Mouse (Mus musculus) myocyte (in vitro differentiated cells): Measurements from ENCODE around the gene Vps4b. TPM values are rescaled to one million over a fixed set of nuclear protein-coding genes. Genes with fewer than 3 reads are reported as not detected.

ENCODE experiments used
- H3K27me3 ChIP-seq: one replicate; pipeline ENCODE4 v1.6.1; 2011; ENCODE audit not compliant: control insufficient read depth, insufficient read depth, insufficient read length
- H3K36me3 ChIP-seq: one replicate; pipeline ENCODE4 v1.6.1; 2011; ENCODE audit not compliant: control insufficient read depth, insufficient read depth
- H3K4me2 ChIP-seq: one replicate; pipeline ENCODE4 v1.6.1; 2011; ENCODE audit warnings: low read depth, control low read depth
- H3K4me3 ChIP-seq: one replicate; pipeline ENCODE4 v1.5.1; 2011; ENCODE audit warnings: mild to moderate bottlenecking, control low read depth, moderate library complexity
- H3K79me2 ChIP-seq: one replicate; pipeline ENCODE4 v1.6.1; 2011; ENCODE audit not compliant: control insufficient read depth, insufficient read depth
- H3ac ChIP-seq: one replicate; pipeline ENCODE4 v1.6.1; 2011; ENCODE audit not compliant: control insufficient read depth, insufficient read length
- CEBPB ChIP-seq: IDR thresholded peaks from 2 replicates; pipeline ENCODE4 v1.6.1; 2011; ENCODE audit warnings: mild to moderate bottlenecking, moderate library complexity; ENCODE audit not compliant: poor library complexity, insufficient read depth, severe bottlenecking
- E2F4 ChIP-seq: IDR thresholded peaks from one replicate; pipeline ENCODE4 v1.6.1; 2011; ENCODE audit warnings: mild to moderate bottlenecking, control low read depth, moderate library complexity; ENCODE audit not compliant: insufficient read depth
- MAX ChIP-seq: IDR thresholded peaks from one replicate; pipeline ENCODE4 v1.6.1; 2011; ENCODE audit warnings: low read depth, mild to moderate bottlenecking, control low read depth
- MYOD1 ChIP-seq, 3 experiments: IDR thresholded peaks; one replicate each; pipeline ENCODE4 v1.6.1; 2011; ENCODE audit warnings: control low read depth in 2 of 3, low read depth in 2 of 3, mild to moderate bottlenecking in 2 of 3, moderate library complexity in 1 of 3; ENCODE audit not compliant: insufficient read length in 2 of 3, control insufficient read depth in 1 of 3
- MYOG ChIP-seq, 3 experiments: IDR thresholded peaks; one replicate each; pipeline ENCODE4 v1.6.1; 2011; ENCODE audit warnings: control low read depth in 2 of 3, low read depth in 2 of 3, mild to moderate bottlenecking in 2 of 3; ENCODE audit not compliant: insufficient read length in 2 of 3, control insufficient read depth in 1 of 3, insufficient read depth in 1 of 3
- POLR2A ChIP-seq: IDR thresholded peaks from one replicate; pipeline ENCODE4 v1.6.1; 2011; ENCODE audit warnings: low read depth, mild to moderate bottlenecking, control low read depth, moderate library complexity; ENCODE audit not compliant: insufficient read length
- POLR2AphosphoS2 ChIP-seq: IDR thresholded peaks from one replicate; pipeline ENCODE4 v1.6.1; 2011; ENCODE audit warnings: low read depth, control low read depth; ENCODE audit not compliant: insufficient read length
- REST ChIP-seq: IDR thresholded peaks from one replicate; pipeline ENCODE4 v1.6.1; 2011; ENCODE audit warnings: mild to moderate bottlenecking, control low read depth, moderate library complexity; ENCODE audit not compliant: insufficient read depth, insufficient read length
- SRF ChIP-seq: IDR thresholded peaks from one replicate; pipeline ENCODE4 v1.6.1; 2011; ENCODE audit warnings: low read depth; ENCODE audit not compliant: control insufficient read depth, insufficient read length
- TCF12 ChIP-seq: IDR thresholded peaks from one replicate; pipeline ENCODE4 v1.6.1; 2011; ENCODE audit warnings: mild to moderate bottlenecking, control low read depth; ENCODE audit not compliant: poor library complexity, insufficient read depth, severe bottlenecking
- TCF3 ChIP-seq: IDR thresholded peaks from one replicate; pipeline ENCODE4 v1.6.1; 2011; ENCODE audit warnings: low read depth, control low read depth; ENCODE audit not compliant: insufficient read length
- USF1 ChIP-seq: IDR thresholded peaks from one replicate; pipeline ENCODE4 v1.6.1; 2011; ENCODE audit warnings: low read depth, mild to moderate bottlenecking, control low read depth, moderate library complexity
- polyA plus RNA-seq: library from polyadenylated mRNA; unstranded; fragments of >200 nt; fragmentation: generic; extraction: Trizol; gene quantifications from one replicate; pipeline ENCODE4 v1.2.1, GENCODE M21; 2012; ENCODE audit warnings: missing spikeins

Gene Vps4b
- polyA plus RNA-seq, 1 experiment = 17.7 TPM

- Histone ChIP-seq H3K36me3 (peaks cover 10% of the 10 kb centered on the region), H3ac (no peak overlapping the region), H3K27me3 (no peaks in the 10 kb centered on the region), H3K79me2 (no peaks in the 10 kb centered on the region), H3K4me2 (no peak overlapping the region), H3K4me3 (no peak overlapping the region)
- TF ChIP-seq POLR2AphosphoS2 = no peak
- no peak for TF ChIP-seq CEBPB
- no peak for TF ChIP-seq REST
- TF ChIP-seq MAX = no peak
- no peak for TF ChIP-seq POLR2A
- no peak for TF ChIP-seq TCF12
- no peak for TF ChIP-seq TCF3
- TF ChIP-seq SRF = no peak
Measured at GRCm38 (mm10) chr1:106742980-106743379, 53.5 kb downstream of the Vps4b start.

GRCm38 (mm10) chr1:106740735-106741134 is 55.8 kb downstream of the Vps4b start:
- Histone ChIP-seq H3K36me3 (peaks cover 5% of the 10 kb centered on the region), H3K4me3 (no peak overlapping the region), H3K4me2 (no peak overlapping the region), H3K27me3 (no peaks in the 10 kb centered on the region), H3K79me2 (no peaks in the 10 kb centered on the region), H3ac (no peak overlapping the region)
- no peak for TF ChIP-seq SRF
- TF ChIP-seq POLR2A = no peak

GRCm38 (mm10) chr1:106739810-106740209 is 56.7 kb downstream of the Vps4b start:
- H3K36me3 ChIP-seq = peaks cover 5% of the 10 kb centered on the region
- no peak for TF ChIP-seq E2F4
- no peak for TF ChIP-seq CEBPB
- TF ChIP-seq REST = no peak
- TF ChIP-seq TCF3 = no peak
- TF ChIP-seq POLR2A = no peak
- TF ChIP-seq POLR2AphosphoS2 = no peak
- no peak for TF ChIP-seq MYOD1 (IDR thresholded peaks at IDR 0.05; ENCODE audit: control insufficient read depth in 1 of 3, insufficient read length in 2 of 3, low read depth in 2 of 3)
- TF ChIP-seq MAX = no peak
- no peak overlapping the region for H3ac ChIP-seq
- H3K27me3 ChIP-seq = no peaks in the 10 kb centered on the region
- no peak overlapping the region for H3K4me3 ChIP-seq
- H3K79me2 ChIP-seq = no peaks in the 10 kb centered on the region
- H3K4me2 ChIP-seq = no peak overlapping the region

DNA sequence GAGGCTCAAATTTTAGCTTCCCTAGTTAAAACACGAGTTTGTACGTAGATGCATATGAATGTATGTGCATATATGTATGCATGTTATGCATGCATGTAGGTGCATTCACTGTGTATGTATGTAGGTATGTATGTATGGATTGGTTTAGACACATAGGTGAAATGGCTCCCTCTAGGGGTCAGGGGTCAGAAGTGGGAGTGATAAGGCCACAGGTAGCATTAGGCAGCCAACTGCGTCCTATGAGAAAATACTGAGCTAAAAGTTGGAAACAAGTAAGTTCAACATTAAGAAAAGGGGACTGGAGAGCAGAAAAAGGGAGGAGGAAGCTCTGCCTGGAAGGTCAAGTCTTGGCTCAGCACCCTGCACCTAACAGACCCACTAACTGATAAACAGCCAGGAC is 58.4 kb downstream of the Vps4b start:
- H3K4me3 ChIP-seq = no peak overlapping the region
- no peaks in the 10 kb centered on the region for H3K27me3 ChIP-seq
- H3K36me3 ChIP-seq = peaks cover 8% of the 10 kb centered on the region
- TF ChIP-seq CEBPB (no peak), TCF3 (no peak), TCF12 (no peak), REST (no peak), USF1 (no peak), SRF (no peak), POLR2AphosphoS2 (no peak), MAX (no peak)
- no peaks in the 10 kb centered on the region for H3K79me2 ChIP-seq
- no peak overlapping the region for H3ac ChIP-seq
- H3K4me2 ChIP-seq = no peak overlapping the region

DNA sequence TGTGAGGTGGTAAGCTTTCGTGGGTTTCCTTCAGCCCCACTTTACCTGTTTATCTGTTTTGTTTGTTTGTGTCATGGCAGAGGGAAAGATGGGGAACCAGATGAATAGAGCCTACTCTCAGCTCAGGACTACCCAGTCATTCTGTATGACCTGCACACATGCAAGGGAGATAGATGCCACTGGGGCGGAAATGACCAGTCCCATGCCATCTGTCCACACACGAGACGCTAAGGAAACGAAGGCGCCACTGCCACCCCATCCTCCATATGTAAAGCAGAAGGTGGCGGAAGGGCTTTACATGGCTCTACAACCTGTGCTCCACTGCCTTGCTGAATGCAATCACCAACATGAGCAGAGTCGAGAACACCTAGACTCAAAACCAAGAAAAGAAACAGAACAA is 60.3 kb downstream of the Vps4b start:
- Histone ChIP-seq H3K27me3 (no peaks in the 10 kb centered on the region), H3K4me3 (no peak overlapping the region), H3K79me2 (no peaks in the 10 kb centered on the region), H3ac (no peak overlapping the region), H3K36me3 (peaks cover 3% of the 10 kb centered on the region), H3K4me2 (no peak overlapping the region)
- TF ChIP-seq TCF3 = no peak
- no peak for TF ChIP-seq TCF12
- no peak for TF ChIP-seq USF1
- no peak for TF ChIP-seq E2F4
- TF ChIP-seq MYOG (IDR thresholded peaks at IDR 0.05; ENCODE audit: control insufficient read depth in 1 of 3, insufficient read depth in 1 of 3, insufficient read length in 2 of 3, low read depth in 2 of 3) = no peak
- no peak for TF ChIP-seq POLR2AphosphoS2
- no peak for TF ChIP-seq MAX
- TF ChIP-seq SRF = no peak
- TF ChIP-seq REST = no peak
- TF ChIP-seq CEBPB = no peak
- no peak for TF ChIP-seq MYOD1 (IDR thresholded peaks at IDR 0.05; ENCODE audit: control insufficient read depth in 1 of 3, insufficient read length in 2 of 3, low read depth in 2 of 3)
- TF ChIP-seq POLR2A = no peak
